Mouse (Mus musculus): ENCODE data around the gene AU018091.
"Not testable (repeated sequence)": the region's sequence is repeated elsewhere in the genome, so short reads cannot be mapped to it uniquely, and the experiment has no call there.

Gene AU018091

DNA sequence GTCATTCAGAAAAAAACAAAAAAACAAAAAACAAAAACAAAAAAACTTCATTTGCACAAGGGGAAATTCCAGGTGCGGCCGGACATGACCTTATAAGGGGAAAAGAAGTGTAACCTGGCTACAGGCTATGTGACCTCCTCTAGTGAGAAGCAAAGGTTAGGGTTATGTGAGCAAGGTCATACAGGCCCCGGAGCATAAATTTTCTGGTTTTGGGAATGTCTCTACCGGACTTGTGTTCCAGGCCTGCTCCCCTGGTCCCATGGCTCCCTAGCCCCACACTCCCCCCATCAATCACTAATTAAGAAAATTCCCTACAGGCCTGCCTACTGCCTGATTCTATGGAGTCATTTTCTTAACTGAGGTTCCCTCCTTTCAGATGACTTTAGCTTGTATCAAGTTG lies 2.7 kb downstream of the AU018091 start:
- DNase-seq (ENCODE audit: low read depth) = no peak

DNA sequence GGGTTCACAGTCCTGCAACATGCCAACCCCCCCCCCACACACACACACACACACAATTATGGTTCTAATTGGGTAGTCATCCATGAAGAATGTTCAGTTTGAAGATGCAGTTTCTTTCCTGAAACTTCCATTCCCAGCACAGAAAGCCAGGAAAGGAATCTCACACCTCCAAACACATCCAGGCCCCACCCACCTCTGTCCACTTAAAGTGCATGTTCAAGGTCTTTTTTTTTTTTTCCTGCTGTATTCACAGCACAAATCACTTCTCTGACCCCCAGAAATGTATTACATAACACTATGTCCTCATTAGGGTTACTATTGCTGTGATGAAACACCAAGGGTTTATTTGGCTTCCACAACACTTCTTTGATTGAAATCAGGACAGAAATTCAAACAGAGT lies 4.0 kb downstream of the AU018091 start:
- no peak for DNase-seq (ENCODE audit: low read depth)

DNA sequence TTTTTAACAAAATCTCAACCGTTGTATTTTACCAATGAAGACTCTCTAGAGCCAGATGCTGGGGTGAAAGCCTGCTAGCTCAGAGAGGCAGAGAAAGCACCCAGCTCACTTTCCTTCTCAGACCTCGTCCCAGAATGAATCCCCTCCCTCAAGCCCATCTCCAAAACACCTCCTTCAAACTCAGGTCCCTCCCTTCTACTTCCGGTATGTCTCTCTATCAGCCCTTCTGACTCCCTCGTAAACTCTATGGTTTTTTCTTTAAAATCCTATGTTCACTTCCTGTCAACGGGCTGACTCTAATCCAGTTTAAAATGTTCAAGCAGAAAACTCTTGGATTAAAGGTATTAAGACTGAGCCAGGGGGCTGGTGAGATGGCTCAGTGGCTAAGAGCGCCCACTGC lies 4.6 kb downstream of the AU018091 start:
- no peak for DNase-seq (ENCODE audit: low read depth)

DNA sequence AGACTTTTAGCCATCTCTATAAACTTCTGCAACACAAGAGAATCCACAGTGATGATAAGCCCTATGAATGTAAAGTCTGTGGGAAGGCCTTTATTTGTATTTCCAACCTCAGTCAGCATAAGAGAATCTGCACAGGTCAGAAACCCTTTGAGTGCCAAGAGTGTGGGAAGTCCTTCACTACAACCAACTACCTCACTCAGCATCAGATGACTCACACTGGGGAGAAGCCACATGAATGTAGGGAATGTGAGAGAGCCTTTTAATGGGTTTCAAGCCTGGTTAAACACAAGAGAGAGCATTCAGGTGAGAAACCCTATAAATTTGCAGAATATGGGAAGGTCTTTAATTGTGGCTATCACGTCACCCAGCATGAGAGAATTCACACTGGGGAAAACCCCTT lies 18.6 kb downstream of the AU018091 start:
- peak; percentile 54 for DNase-seq (ENCODE audit: low read depth)

DNA sequence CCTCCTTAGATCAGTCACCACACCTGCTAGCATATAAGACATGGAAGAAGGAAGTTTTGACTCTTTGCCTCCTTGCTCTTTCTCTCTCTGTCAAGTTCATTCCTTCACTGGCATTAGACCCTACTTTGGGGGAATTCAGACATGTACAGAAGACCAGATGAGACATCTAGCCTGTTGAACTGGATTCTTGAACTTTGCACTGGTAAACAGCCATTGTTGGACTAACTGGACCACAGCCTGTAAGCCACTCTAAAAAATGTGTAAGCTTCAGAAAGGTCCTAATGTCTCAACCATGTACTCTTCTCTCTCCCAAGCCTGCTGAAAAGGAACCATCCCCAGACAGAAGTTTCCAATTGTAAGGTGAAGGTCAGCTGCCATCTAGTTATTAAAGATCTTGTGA lies 22.9 kb downstream of the AU018091 start:
- DNase-seq (ENCODE audit: low read depth) = no peak

DNA sequence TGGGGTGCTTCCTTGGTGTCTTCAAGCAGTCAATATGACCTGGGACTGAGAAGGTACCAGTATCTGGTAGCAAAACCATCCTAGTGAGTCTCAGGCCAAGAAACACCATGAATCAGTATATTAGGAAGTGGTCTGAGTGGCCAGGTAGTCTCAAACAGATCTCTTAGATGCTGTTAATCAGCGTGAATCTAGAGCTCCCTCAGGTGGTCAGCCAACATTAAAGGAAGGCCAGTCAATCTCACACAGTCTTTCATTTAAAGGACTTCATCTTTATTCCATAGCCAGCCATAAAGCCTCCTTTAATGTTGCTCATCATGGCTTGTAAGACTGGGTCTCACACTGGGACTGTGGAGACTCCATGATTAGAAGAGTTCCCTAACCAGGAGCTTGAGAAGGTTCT lies 25.7 kb downstream of the AU018091 start:
- peak; percentile 25 for DNase-seq (ENCODE audit: low read depth)

DNA sequence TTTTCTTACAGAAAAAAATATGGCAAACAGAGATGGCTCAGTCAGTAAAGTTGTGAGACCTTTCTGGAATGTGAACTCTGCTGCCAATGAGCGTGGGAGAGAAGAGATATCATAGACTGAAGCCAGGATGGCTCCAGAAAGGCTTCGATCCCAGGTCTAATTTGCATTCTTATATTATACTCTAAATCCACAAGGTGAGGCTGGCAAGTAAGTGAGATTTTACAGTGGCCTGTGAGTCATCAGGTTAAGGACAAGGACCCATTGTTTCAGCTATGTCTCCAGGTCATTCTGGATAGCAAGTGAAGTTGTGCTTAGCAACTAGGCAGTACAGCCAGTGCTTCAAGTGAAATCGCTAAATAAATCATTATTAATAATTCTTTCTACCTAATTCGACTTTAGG lies 33.4 kb downstream of the AU018091 start:
- peak; percentile 52 for DNase-seq (ENCODE audit: low read depth)

DNA sequence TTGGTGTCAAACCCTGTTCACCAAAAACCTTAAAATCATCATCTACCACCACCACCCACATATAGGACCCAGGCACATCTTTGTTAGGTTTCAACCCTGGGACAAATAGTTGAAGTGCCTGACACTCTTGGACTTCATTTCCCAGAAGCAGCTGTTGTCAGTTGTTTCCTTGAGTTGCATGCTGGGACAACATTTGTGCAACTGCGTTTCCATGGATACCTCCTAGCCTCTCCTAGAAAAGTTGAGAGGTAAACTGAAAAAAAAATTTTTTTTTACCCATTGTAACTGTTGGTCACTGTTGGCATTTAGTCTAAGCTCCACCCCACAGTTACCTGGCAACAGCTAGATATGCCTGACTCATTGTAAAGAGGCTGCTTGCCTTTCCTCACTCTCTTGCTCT lies 34.3 kb downstream of the AU018091 start:
- DNase-seq (ENCODE audit: low read depth) = peak; percentile 68

DNA sequence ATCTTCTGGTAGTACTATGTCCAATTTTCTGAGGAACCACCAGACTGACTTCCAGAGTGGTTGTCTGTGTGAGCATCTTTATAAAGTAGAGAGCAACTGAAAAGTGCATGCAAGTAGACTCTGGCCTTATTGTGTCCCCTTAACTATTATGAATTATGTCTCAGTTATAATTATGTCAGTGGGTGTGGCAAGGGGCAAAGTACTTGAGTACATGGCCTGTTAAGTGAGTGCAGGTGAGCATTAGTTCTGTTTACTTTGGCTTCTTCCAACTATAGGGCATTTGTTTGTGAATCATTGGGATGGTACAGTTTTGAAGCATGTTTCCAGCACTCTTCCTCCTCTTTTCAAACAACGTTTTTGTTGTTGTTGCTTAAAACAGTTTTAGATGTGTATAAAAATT lies 38.7 kb downstream of the AU018091 start:
- no peak for DNase-seq (ENCODE audit: low read depth)

DNA sequence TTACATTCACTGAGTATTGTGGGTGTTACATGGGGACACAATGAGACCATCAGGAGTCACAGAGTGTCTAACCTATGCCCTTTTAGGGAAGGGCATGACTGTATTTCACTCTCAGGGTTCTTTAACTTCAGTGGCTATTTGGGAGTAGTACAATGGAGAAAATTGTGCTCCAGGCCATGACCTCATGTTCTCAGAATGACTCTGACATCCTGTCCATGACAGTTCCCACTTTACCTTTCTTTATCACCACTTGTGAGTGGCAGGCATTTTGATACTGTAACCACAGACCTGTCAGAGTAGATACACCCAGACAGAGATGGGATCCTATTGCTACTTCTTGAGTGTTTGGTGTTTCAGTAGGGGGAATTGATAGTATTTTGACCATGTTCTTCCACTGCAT lies 40.4 kb downstream of the AU018091 start:
- not testable (repeated sequence) for DNase-seq (ENCODE audit: low read depth)

DNA sequence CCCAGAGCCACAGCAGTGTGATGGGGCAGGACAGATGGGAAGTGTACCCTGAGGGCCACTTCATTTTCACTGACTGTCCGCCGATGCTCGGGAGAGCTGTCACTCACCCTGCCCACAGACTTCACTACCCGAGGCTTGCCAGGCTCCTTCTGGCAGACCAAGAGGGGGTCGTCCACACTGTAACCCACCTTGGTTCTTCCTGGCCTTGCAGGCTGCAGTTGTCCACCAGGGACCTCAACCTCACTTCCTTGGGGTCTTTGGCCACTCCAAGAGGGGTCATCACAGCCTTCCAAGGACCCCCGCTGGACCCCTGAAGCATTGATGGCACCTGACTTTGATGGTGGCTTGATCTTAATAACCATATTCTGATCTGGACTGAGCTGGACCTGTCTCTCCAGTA lies 57.8 kb downstream of the AU018091 start:
- not testable (repeated sequence) for DNase-seq (ENCODE audit: low read depth)

DNA sequence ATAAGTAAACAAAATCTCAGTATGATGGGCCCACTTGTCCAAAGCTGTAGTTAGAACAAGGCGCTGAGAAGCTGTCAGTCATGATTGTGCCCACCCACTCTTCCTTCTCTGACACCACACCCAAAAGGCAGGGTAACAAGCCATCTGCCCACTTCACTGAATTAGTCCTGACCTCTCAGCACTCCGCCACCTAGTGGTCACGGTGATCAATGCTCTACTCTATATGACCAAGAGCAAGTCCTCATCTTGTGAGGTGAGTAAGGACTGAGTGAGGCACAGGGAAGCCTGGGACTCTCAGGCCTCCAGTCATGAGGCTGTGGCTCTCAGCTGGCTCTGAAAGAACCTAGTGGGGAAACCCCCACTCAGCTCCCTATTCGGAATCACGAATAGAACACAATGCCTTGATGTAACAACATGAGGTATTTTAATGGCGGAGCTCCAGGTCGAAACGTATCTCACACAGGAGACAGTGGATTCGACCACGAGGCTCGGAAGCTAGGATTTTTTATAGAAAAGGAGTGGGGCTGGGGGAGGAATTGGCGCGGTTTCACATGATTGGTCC lies 62.4 kb downstream of the AU018091 start:
- DNase-seq (ENCODE audit: low read depth) = peak; percentile 6
